Mouse (Mus musculus): ENCODE measurements at regions not wholly inside any gene's neighbourhood (a gene's known extent, or its start where the extent isn't known, plus 50 kb on each side); places are given as distances from the start of the nearest gene placed in this dataset.

DNA sequence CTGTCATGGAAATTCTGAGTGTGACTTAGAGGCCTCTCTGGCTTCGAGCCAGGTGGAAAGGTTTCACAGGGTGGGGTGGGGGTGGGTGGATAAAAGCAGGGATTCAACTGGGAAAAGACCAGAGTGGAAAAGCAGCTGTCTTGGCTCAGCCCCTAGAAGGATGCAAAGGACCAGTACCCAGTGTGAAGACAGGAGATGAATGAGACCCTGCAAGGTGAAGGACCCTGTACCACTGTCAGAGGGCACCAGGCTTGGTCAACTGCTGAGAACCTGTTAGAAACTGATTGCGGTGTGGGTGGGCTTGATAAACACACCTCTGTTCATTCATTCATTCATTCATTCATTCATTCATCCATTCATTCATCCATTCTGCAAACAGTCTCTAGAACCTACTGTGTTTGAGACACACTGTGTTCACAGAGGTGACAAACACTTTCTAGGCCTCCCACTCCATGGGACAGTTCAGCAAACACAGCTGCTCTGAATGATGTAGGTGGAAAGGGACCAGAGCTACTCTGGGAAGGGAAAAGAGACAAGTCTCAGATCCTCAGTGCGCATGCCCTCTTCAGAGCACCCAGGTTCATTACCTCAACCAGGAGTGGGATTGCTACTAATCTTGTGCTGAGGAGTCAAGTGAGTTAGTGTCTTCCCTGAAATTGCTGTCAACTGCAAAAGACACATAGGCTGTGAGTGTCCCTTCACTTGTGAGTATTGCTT is 100.4 kb upstream of the Sesn3 start:
- TF ChIP-seq MAX (IDR thresholded peaks at IDR 0.05) (no peak), FOSL1 (IDR thresholded peaks at IDR 0.05; ENCODE audit: insufficient read depth, low read length, poor library complexity, severe bottlenecking) (no peak), MYOD1 (IDR thresholded peaks at IDR 0.05; ENCODE audit: control insufficient read depth, insufficient read length, low read depth) (no peak), CEBPB (IDR thresholded peaks at IDR 0.05; ENCODE audit: low read depth) (no peak)
- Histone ChIP-seq H3K79me2 (ENCODE audit: control insufficient read depth, insufficient read depth) (no peaks in the 10 kb centered on the region), H3K27me3 (ENCODE audit: control insufficient read depth, insufficient read depth, insufficient read length) (no peaks in the 10 kb centered on the region), H3K79me3 (ENCODE audit: low read depth) (no peaks in the 10 kb centered on the region), H3K4me3 (ENCODE audit: insufficient read depth, poor library complexity, severe bottlenecking) (no peak overlapping the region), H3K36me3 (ENCODE audit: control insufficient read depth, insufficient read depth) (no peaks in the 10 kb centered on the region), H3ac (ENCODE audit: control insufficient read depth, insufficient read length, low read depth) (no peak overlapping the region)

DNA sequence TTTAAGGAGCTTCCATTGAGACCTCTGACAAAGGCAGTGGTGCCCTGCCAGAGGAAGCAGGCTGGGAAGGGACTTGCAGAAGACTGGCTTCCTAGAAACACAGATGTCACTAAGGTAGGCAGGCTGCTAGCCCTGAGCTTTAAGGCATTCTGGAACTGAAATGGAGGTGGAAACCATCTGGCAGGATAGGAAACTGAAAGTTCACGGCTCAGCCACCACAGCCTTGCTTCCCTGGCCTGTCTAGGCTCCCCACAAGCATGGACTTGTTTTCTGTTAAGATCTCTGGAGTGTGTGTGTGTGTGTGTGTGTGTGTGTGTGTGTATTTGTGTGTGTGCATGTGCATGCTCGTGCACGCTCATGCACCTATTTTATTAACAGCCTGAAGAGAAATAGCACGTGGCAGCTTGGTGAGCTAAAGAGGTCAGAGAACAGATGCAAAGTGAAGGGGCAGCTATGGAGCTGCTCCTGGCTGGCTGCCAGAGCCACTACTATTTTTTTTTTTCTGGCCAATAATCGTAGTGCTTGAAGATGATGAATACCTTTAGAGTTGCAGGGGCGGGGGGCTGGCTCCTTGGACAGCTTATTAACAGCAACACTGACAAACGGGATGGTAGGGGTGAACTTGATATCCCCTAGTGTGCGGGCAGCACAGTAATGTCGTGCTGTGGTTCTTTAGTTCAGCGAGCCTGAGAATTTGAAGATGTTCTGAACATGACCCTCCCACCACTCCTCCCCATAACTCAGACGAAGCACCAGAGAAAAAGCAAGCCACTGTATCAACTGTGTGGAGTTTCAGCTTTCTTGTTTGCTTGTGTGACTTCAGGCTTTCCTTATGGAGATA is 99.6 kb upstream of the Sesn3 start:
- H3ac ChIP-seq (ENCODE audit: control insufficient read depth, insufficient read length, low read depth) = no peak overlapping the region
- H3K4me3 ChIP-seq (ENCODE audit: insufficient read depth, poor library complexity, severe bottlenecking) = no peak overlapping the region
- no peaks in the 10 kb centered on the region for H3K79me2 ChIP-seq (ENCODE audit: control insufficient read depth, insufficient read depth)
- TF ChIP-seq MAX (IDR thresholded peaks at IDR 0.05) (no peak), USF1 (IDR thresholded peaks at IDR 0.05; ENCODE audit: low read depth) (no peak), CTCF (IDR thresholded peaks at IDR 0.05; ENCODE audit: control insufficient read depth, insufficient read depth, insufficient read length) (no peak), CEBPB (IDR thresholded peaks at IDR 0.05; ENCODE audit: low read depth) (no peak), MYOD1 (IDR thresholded peaks at IDR 0.05; ENCODE audit: control insufficient read depth, insufficient read length, low read depth) (no peak), MYOG (IDR thresholded peaks at IDR 0.05; ENCODE audit: control insufficient read depth, extremely low read depth, insufficient read length) (no peak), FOSL1 (IDR thresholded peaks at IDR 0.05; ENCODE audit: insufficient read depth, low read length, poor library complexity, severe bottlenecking) (no peak)
- H3K79me3 ChIP-seq (ENCODE audit: low read depth) = no peaks in the 10 kb centered on the region
- H3K36me3 ChIP-seq (ENCODE audit: control insufficient read depth, insufficient read depth) = no peaks in the 10 kb centered on the region
- no peaks in the 10 kb centered on the region for H3K27me3 ChIP-seq (ENCODE audit: control insufficient read depth, insufficient read depth, insufficient read length)

DNA sequence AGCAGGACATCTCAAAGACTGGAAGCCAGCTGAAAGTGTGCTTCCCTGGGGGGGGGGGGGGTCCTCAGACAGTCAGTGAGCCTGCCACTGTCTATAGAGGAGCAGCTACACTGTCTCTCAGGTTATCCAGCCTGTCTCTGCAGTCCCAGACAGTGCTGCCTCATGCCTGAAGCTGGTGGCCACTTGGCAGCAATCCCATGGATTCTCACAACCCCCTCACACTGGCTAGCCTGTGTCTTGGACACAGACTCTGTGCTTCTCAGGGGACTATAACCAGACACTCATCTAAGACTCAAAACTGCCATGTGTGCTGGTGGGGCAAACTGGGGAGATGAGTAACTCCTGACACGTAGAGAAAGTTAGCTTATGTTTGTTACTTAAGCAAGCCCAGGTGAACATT is 95.1 kb upstream of the Sesn3 start:
- TF ChIP-seq MYOG (IDR thresholded peaks at IDR 0.05; ENCODE audit: control insufficient read depth, extremely low read depth, insufficient read length) = no peak
- TF ChIP-seq MYOD1 (IDR thresholded peaks at IDR 0.05; ENCODE audit: control insufficient read depth, insufficient read length, low read depth) = no peak
- TF ChIP-seq CTCF (IDR thresholded peaks at IDR 0.05; ENCODE audit: control insufficient read depth, insufficient read depth, insufficient read length) = no peak
- no peak for TF ChIP-seq CEBPB (IDR thresholded peaks at IDR 0.05; ENCODE audit: low read depth)
- no peak for TF ChIP-seq USF1 (IDR thresholded peaks at IDR 0.05; ENCODE audit: low read depth)
- TF ChIP-seq FOSL1 (IDR thresholded peaks at IDR 0.05; ENCODE audit: insufficient read depth, low read length, poor library complexity, severe bottlenecking) = no peak
- no peak for TF ChIP-seq MAX (IDR thresholded peaks at IDR 0.05)
- Histone ChIP-seq H3K27me3 (ENCODE audit: control insufficient read depth, insufficient read depth, insufficient read length) (no peaks in the 10 kb centered on the region), H3ac (ENCODE audit: control insufficient read depth, insufficient read length, low read depth) (no peak overlapping the region), H3K4me3 (ENCODE audit: insufficient read depth, poor library complexity, severe bottlenecking) (no peak overlapping the region), H3K79me3 (ENCODE audit: low read depth) (no peaks in the 10 kb centered on the region), H3K36me3 (ENCODE audit: control insufficient read depth, insufficient read depth) (no peaks in the 10 kb centered on the region), H3K79me2 (ENCODE audit: control insufficient read depth, insufficient read depth) (no peaks in the 10 kb centered on the region)

DNA sequence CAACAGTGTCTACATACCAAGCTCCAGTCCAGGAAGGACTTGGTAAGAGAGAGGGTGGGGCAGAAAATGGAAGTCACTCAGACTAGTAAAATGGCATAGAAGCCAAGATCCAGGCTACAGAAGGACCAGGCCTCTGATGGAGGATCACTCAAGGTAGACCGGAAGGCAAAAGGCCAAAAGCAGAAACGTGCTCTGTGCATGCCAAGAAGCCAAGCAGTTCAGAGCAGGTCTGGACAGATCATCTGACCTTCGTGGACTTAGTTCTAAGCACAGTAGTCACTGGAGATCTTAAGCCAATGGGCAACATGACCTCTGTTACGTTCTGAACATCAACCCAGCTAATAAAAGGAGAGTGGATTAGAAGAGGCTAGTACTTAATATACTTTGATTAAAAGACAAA is 90.6 kb upstream of the Sesn3 start:
- Histone ChIP-seq H3K4me3 (ENCODE audit: insufficient read depth, poor library complexity, severe bottlenecking) (no peak overlapping the region), H3ac (ENCODE audit: control insufficient read depth, insufficient read length, low read depth) (no peak overlapping the region), H3K27me3 (ENCODE audit: control insufficient read depth, insufficient read depth, insufficient read length) (no peaks in the 10 kb centered on the region), H3K79me2 (ENCODE audit: control insufficient read depth, insufficient read depth) (no peaks in the 10 kb centered on the region), H3K36me3 (ENCODE audit: control insufficient read depth, insufficient read depth) (no peaks in the 10 kb centered on the region), H3K79me3 (ENCODE audit: low read depth) (no peaks in the 10 kb centered on the region)
- TF ChIP-seq CTCF (IDR thresholded peaks at IDR 0.05; ENCODE audit: control insufficient read depth, insufficient read depth, insufficient read length) = no peak
- TF ChIP-seq MYOD1 (IDR thresholded peaks at IDR 0.05; ENCODE audit: control insufficient read depth, insufficient read length, low read depth) = no peak
- no peak for TF ChIP-seq USF1 (IDR thresholded peaks at IDR 0.05; ENCODE audit: low read depth)
- no peak for TF ChIP-seq MAX (IDR thresholded peaks at IDR 0.05)

DNA sequence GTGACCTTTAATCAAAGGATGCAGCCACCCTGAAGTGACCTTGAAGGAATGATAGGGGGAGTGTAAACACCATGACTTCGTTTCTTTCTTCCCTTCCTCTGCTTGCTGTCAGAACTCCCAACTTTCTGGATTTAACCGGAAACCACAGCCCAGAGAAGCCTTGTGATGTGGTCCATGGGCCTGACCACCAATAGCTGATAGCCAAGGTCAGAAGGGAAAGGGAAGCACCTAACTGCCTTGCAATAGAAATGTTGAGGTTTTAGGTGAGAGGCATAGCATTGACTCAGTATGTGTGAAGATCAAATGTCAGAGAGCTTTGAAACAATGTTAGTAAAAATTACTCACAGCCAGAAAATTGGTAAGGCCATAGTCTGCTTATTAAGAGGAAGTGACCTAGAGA is 89.2 kb upstream of the Sesn3 start:
- Histone ChIP-seq H3K4me3 (ENCODE audit: insufficient read depth, poor library complexity, severe bottlenecking) (no peak overlapping the region), H3K79me2 (ENCODE audit: control insufficient read depth, insufficient read depth) (no peaks in the 10 kb centered on the region), H3K79me3 (ENCODE audit: low read depth) (no peaks in the 10 kb centered on the region), H3K27me3 (ENCODE audit: control insufficient read depth, insufficient read depth, insufficient read length) (no peaks in the 10 kb centered on the region), H3ac (ENCODE audit: control insufficient read depth, insufficient read length, low read depth) (no peak overlapping the region), H3K36me3 (ENCODE audit: control insufficient read depth, insufficient read depth) (no peaks in the 10 kb centered on the region)
- no peak for TF ChIP-seq USF1 (IDR thresholded peaks at IDR 0.05; ENCODE audit: low read depth)
- TF ChIP-seq CEBPB (IDR thresholded peaks at IDR 0.05; ENCODE audit: low read depth) = no peak
- TF ChIP-seq CTCF (IDR thresholded peaks at IDR 0.05; ENCODE audit: control insufficient read depth, insufficient read depth, insufficient read length) = no peak
- no peak for TF ChIP-seq MAX (IDR thresholded peaks at IDR 0.05)
- TF ChIP-seq FOSL1 (IDR thresholded peaks at IDR 0.05; ENCODE audit: insufficient read depth, low read length, poor library complexity, severe bottlenecking) = no peak
- no peak for TF ChIP-seq MYOG (IDR thresholded peaks at IDR 0.05; ENCODE audit: control insufficient read depth, extremely low read depth, insufficient read length)
- no peak for TF ChIP-seq MYOD1 (IDR thresholded peaks at IDR 0.05; ENCODE audit: control insufficient read depth, insufficient read length, low read depth)

Data from C2C12 (cell line).